Mouse (Mus musculus) embryo, embryonic 10 days (tissue): ENCODE data around the gene Cry2.
A peak's percentile ranks its signal among the peaks of the same experiment; 100 is the strongest.

Experiments used
- DNase-seq: peaks from one replicate; pipeline ENCODE4 v3.0.0-alpha.2; 2015; ENCODE audit warnings: low spot score

The Cry2 gene

DNA sequence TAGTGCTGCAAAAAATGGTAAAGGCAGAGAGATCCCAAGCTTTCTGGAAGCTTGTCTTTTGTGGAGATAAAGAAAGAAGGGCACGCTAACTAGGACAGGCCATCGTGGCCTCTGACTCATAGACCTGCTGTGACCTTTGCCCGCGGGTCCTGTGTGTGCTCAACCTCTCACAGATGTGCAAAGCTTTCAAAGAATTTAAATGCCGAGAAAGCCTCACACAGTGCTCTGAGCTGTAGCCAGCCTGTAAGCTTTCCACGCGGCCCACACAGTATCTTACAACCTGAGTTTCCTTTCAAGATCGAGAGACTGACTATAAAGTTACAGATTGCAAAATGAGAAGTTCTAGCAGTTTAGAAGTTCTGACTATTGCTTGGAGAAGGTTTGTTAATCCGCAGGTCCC lies 12.0 kb upstream of the Cry2 start:
- peak; percentile 61 for DNase-seq

DNA sequence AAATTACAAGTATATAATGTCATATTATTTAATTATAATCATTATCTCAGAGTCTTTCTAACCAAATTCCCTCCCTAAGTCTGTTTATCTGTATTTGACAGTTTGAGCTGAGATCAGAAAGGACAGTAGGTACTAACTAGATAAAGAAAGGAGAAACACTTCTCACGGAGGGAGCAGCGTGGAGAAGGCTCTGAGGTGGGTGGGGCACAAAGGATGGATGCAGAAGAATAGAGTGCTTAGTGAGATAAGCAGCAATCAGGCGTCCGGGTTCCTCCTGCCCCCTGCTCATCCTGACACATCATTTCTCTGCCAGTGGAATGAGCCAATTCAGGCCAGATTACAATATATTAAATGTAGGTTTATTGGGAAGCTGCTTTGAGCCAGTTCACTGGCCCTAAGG lies 10.5 kb upstream of the Cry2 start:
- DNase-seq: no peak

DNA sequence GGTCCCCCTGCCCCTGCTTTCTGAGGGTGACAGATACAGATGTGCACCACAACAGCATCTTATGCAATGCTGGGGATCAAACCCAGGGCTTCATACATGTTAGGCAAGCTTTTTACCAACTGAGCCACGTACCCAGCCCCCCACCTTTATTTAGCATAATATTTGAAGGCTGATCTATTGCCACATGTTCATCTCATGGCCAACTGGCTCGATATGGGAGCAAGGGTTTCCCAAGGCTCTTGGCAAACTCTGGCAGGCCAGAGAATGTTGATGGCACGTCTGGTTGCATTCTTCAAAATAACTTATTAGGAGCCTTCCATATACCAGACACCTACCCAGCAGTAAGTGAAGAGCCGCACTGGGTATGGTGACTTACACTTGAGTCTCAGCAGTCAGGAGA lies 9.5 kb upstream of the Cry2 start:
- DNase-seq: no peak

DNA sequence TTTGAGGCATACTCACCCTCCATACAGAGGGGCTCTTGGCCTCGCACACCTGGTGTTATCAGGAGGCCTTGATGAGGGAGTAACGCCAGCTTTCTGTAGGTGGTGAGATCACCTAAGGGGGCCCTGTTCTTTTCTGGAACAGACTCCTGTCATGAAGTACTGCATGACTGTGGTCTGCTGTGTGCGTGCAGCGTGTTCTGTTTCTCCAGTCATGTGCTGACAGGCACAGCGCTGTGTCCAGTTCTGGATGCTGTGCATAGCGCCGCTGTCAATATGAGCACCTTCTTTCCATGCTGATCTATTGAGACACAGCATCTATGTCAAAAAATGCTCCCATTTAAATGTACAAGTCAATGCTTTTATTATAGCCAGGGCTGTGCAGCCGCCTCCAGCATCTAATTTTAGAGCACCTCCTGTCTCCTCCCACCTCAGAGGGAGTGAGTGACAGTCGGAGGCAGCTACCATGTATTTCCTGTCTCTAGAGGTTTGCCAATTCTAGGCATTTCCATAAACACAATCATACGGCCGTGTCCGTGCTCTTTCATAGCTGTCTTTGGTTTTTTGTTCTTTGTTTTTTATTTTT lies 8.7 kb upstream of the Cry2 start:
- no peak for DNase-seq

DNA sequence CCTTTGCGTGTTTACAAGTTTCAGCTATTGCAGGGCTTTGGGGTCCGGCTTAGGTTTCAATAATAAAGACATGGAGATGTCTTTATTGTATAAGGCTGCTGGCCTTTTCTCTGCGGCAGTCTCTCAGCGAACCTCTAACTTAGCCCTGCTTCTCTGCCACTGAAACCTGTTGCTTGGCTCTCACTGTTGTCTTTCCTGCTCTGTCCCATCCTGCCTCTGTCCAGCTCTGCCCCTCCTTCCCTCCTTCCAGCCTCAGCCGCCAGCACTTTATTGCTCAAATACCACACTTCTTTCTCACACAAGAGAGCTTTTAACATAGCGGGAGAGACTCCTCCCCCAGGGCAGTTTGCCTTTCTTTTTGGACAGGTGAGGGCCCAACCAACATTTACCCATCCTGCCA lies 6.6 kb upstream of the Cry2 start:
- DNase-seq: no peak

DNA sequence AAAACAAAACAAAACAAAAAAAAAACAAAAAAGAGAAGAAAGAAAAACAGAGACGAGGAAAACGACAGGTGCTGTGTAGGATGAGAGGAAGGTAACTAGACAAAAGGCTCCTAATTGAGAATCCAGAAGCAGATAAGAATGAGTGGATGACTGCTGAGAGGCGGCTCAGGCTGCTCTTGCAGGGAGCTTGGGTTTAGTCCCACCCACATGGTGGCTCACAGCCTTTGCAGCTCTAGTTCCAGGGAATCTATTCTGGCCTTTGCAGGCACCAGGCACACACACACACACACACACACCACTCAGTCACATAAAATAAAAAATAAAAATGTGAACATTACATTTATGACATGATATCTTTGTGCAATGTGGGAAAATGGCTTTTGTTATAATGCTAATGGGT lies 4.7 kb upstream of the Cry2 start:
- no peak for DNase-seq

DNA sequence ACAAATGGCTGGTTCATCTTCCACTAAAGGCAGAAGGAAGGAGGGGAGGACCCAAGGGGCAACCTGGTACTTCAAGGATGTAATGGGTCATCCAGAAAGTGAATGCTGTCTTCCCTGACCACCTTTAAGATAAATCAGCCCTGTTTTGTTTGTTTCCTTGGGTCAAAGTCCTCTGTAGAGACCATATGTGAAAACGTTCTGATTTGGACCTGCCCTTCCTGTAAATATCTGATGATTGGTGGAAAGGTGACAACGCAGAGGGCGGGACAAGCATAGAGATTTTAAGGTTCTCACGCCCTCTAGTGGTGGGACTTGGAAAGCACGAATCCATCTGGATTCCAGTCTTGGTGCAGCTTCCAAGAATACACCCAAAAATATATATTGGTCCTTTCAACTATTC lies 4.0 kb upstream of the Cry2 start:
- DNase-seq: peak; percentile 93

DNA sequence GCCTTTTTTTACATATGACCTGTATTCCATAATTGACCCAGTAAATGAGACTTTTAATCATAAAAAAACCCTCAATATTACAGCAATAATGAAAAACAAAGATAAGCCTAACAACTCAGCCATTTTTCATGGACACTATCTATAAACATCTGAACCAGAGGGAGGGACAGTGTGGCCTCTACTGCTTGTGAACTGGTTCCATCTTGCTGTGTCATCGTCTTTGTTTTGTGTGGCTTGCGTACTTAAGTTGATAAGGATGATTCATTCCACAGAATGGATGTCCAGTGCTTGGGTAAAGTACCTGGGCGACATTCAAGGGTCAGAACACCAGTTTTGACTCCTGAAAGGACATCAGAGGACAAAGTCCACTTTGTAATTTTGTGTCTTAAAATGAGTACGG lies 3.5 kb upstream of the Cry2 start:
- DNase-seq: no peak

DNA sequence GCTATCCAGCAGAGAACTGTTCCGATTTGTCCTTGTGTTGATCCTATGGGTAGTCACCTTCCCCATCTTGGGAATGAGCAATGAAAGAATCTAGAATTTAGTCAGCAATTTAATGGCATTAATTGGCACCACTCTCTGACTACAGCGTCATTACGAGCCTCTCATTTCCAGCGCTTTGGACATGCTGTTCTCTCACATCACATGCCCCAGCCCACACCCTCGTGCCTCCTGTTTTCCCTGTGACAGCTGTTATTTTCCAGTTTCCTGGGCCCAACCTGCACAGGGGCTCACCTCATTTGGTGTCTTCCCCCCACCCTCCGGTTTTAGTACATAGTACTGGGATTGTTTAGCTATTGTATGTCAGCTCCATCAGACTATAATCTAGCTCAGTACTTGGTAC lies 1.2 kb upstream of the Cry2 start:
- no peak for DNase-seq

DNA sequence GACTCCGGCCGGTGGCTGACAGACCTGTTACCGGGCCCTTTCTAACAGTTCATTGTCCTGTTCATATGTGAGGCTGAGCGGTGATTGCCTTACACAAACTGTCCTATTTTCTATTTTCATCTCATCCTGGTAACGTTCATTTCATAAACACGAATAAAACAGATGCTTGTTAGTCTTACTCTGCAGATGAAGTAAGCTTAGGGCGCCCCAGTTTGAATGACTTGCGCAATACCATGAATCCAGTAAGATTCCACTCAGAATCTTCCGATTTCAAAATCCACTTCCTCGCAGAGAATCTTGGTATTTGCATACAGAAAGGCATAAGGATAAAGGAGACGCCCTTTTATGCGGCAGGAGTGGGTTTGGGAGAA lies 517 bp upstream of the Cry2 start:
- no peak for DNase-seq

DNA sequence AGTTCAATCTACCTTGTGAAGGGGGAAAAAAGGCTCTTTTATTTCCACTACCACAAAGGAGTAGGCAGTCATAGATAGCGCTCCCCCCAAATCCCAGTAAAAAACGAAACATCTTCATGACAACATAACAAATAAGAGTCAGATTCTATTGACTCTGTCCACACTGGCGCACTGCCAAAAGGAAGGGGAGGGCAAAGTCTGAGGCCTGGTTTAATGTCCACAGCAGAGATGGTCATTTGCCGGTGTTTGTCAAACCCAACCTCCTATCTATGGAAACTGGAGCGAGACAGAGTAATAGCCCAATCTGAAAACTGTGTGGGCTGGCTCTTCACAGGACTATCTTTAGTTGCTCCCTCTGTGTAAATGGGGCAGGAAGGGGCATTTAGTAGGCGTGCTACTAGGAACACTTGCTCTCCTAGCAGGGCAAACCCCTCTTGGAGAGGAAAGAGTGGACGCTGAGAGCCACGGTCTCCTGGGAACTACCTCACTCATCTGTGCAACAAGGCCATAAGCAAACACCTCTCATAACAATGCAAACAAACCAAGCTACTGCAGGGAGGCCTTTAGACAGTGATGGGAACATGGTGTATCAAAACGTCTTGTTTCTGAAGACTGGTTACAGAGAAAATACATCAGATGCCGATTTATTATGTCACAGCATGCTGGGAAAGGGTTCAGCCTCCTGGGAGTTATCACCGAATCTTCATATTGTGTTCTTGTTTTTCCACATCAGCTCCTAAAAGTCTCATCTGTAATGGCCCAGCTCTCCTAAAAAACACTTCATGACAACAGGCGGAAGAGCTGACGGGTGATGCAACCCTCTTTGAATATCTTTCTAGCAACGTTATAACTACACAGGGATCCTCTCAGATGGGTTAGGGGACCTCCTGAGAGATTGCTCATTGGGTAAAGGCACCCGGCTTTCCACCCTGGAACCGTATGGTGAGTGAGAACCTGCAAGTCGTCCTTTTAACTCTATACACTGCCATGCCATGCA lies 1.2 kb downstream of the Cry2 start:
- DNase-seq: no peak

DNA sequence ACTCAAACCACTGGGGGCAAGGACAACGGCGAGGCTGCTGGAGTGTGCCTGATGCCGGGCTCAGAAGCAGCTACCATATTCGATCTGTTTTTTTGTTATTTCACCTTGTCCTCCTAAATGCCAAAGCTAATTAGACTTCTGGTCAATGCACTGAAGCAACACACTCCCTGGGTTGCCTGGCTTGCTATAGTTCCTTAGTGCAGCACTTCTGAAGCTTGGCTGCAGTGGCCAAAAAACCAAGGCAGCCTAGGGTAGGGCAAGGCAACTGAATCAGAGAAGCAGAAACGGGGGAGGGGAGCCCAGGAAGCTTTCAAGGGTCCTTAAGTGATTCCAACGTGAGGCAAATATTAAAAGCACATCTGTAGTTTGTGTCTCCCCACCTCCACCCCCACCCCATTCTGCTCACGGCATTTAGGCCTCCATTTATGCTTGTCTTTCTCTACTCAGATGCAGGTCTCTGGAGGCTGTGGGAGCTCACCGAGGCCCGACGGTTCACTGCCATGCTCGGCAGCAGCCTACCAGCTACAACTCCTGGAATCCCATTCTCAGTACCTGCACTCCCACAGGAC lies 2.1 kb downstream of the Cry2 start:
- DNase-seq: no peak

DNA sequence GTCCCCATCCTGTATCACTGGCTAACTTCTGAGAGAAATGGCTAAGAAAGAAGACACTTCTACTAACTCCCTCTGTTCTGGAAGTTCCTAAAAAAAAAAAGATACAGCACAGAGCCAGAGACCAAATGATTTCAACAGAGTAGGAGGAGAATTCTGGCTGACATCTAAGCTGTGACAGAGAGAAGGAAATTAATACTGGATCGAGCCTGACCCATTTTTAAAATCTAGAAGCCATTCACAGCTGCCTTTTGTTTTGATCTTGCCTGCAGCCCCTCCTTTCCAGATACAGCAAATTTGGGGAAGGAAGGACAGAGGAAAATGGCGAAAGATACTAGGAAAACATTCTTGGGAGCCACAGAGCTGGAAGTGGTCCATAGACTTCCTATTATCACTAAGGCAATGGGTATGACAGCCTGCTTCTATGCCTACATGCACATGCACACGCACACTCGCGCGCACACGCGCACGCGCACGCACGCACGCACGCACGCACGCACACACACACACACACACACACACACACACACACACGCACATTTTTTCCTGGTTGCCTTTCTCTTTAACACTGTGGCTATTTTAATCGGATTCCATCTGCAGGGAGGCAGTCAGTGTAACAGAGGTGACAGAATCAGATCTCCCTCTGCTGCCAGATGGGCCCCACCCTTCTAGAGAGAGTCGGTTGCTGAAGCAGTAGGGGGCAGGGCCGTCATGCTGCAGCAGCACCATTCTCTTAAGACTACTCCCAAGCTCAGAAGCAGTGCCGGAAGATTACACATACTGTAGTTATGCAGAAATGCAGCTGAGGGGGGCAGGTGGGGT lies 2.9 kb downstream of the Cry2 start:
- peak; percentile 57 for DNase-seq

DNA sequence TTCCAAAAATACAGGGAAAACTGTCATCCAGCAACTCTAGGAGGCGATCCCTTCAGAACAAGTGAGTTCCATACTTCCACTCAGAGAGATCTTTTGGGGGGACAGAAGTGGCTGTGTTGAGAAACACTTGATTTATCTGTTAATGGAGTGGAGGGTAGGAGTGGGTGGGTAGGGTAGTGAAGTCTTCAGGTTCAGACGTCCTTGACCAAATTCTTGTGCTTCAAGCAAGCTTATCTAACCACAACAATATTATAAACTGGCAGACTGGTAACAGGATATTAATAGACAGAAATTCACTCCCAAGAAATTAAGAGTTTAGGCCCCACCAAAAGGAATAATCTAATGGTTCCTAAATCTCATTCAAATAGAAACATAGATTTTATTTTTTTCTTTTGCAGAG lies 3.8 kb downstream of the Cry2 start:
- no peak for DNase-seq

DNA sequence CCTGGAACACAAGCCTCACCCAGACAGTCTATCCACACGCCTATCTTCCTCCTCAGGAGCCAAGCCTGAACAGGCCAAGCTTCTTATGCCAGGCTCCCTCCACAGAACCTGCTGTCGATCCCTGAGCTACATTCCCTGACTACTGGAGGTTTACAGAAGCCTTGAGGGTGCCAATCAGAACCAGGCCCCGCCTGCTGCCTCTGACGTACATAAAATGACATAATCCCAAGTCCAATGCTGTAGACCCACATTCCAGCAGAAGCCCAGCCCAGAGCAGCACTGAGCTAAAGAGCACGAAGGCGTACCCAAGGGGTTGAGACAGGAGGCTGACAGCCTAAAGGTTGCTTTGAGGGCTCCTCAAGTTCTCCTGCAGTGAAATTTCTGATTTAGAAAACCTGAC lies 6.0 kb downstream of the Cry2 start:
- DNase-seq: peak; percentile 36

DNA sequence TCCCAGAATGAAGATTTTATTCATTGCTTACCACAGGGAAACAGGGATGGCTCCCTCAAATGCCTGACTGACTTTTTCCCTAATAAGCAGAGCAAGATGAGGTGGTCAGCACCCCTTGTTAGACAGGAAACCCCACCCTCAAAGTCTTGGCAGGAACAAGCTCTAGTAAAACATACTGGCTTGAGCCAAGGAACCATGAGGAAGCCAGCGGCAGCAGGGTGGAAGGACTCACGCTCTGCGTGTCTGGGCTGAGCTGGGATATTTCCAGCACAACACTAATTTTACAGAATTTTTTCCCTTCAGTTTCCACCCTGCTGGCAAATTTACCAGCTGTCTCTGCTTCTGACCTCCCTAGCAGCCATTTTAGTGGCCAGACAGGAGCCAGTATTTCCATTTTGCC lies 7.4 kb downstream of the Cry2 start:
- no peak for DNase-seq

DNA sequence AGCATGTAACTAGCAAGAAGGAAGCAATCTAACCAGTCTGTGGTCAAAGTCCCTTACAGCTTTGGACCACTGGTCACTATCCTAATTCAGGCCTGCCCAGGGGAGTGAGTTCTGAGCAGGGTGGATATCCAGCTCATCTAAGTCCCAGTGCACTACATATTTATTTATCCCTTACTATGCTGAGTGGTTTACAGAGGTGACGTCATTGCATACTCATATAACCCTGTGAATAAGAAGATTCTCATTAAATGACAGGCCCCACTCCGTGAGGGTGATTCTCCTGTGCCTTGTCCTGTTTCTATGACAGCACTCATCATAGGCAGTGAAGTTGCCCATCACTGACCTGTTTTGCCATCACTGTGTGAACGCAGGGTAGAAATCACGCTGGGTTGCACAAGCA lies 8.5 kb downstream of the Cry2 start:
- no peak for DNase-seq

DNA sequence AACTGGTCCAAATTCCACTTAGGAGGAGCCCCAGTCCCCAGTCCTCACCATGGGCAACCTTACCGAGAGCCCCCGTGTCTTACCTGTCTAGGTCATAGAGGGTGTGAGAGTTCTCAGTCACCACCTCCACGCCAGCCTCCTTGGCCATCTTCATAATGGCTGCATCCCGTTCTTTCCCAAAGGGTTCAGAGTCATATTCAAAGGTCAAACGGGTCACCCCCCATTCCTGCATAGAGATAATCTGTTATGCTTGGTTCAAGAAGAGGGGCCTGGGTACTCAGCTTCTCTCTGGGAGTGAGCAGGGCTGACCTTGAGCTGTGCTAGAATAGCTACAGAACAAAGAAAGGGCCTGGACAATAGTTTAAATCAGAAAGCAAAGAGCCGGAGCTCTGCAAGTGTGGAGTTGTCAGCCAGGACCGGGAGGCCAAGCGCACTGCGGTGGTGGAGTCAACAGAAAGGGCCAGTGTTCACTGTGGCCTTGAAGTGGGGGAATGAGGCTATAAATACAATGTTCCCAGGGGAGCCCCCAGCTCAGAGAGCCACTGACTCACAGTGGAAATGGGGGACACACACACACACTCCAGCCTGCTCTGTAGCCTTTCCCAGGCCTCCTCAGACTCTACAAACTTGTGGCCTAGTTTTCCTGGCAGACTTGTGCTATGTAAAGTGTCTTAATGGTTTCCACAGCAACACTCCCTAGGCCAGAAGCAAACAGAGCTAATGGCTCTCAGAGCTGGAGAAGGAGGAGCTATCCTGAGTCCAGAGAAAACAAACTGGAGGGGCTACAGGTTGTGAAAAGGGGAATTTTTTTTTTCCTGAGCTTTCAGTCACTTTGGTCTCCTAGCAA lies 9.2 kb downstream of the Cry2 start:
- peak; percentile 54 for DNase-seq

DNA sequence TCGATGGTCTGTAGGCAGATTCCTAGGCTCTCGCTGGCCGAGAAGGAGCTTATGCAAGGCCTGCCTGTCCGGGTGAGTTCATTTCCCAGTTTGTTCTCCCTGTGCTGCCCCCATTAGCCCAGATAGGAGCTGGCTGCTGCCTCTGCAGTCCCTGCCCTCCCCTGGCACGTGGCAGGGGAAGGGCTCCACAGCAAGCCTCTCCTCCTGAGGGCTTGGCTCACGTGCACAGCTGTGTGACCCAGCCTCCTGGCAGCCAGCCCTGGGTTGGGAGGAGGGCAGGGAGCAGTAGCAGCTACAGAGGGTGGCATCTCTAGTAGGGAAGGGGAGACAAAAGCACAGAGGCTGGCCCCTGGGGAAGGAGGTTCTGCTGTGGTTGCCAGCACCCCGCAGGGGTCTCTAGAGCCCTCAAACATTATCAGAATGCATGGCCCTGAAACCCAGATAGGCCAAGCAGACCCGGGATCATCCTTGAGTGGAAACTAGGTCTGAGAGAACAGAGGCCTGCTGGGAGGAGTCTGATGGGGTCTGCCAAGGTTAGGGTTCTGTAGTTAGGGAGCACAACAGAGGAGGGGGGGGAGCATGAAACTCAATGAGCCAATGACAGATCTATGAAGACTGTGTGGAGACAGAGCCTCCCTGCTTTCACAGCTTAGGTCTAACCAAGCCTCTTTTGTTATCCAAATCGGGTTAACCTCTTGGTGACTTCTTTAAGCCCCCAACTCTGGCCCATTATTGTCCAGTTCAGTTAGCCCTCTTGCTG lies 10.0 kb downstream of the Cry2 start:
- no peak for DNase-seq

DNA sequence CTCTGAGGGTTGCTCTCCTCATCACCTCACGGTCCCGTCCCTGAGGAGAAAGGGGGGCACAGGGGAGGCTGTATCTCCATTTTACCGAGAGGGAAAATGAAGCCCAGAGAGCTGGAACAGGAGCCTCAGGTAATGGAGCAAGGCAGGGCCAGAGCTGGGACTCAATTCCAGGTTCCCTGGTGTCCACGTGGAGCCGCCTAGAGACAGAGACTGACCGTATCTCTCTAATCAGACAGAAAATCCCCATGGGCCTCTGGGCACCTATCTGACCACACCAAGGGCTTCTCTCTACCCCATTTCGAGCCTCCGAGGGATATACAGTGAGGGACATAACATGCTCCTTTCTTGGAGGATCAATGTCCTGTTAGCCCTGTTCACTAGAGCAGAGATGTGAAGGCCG lies 10.7 kb downstream of the Cry2 start:
- no peak for DNase-seq
